Mouse (Mus musculus) kidney, postnatal 36 days (tissue): ENCODE measurements around the gene Vmn2r53.
"Not testable (repeated sequence)": the region's sequence is repeated elsewhere in the genome, so short reads cannot be mapped to it uniquely, and the experiment has no call there.

Experiments used
- DNase-seq, 2 experiments: peaks; one replicate each; pipeline ENCODE4 v3.0.0; 2021 to 2022; ENCODE audit warnings: mixed read lengths in 2 of 2

Gene Vmn2r53

GRCm38 (mm10) chr7:12608688-12609087, at the start of gene Vmn2r53:
TSS of gene Vmn2r53 (minus strand) at chr7:12608788.
- no peak for DNase-seq

GRCm38 (mm10) chr7:12640219-12640618, 31.6 kb upstream of the Vmn2r53 start, which contains the start of gene Vmn2r54:
TSS of gene Vmn2r54 (minus strand) at chr7:12640319.
- DNase-seq = not testable (repeated sequence)
